Mouse (Mus musculus) regulatory T cell (primary cell): ENCODE measurements at regions not wholly inside any gene's neighbourhood (a gene's known extent, or its start where the extent isn't known, plus 50 kb on each side); places are given as distances from the start of the nearest gene placed in this dataset.

Experiments used
- in situ Hi-C: fragments of 300-600 bp; cut with MboI, MseI; formaldehyde crosslinking; loops from one replicate; pipeline ENCODE4 v1.15.1; 2025; ENCODE audit warnings: high pct_unique_total_duplicates

GRCm38 (mm10) chrX:104931153-104931706, 74.2 kb upstream of the Magee2 start:
- in situ Hi-C loops = no loop called here

- in situ Hi-C loops = loop anchor here (5.0 kb wide), 1 partner anchor 134 kb away; no protein-coding TSS in a partner anchor
These were observed 94.5 kb upstream of the Magee2 start for GRCm38 (mm10) chrX:104951587-104951986.

- in situ Hi-C loops = loop anchor here (5.0 kb wide), 1 partner anchor 136 kb away; no protein-coding TSS in a partner anchor
These were observed 95.7 kb upstream of the Magee2 start for GRCm38 (mm10) chrX:104952809-104953208.

GRCm38 (mm10) chrX:104953391-104953790, 96.3 kb upstream of the Magee2 start:
- in situ Hi-C loops = loop anchor here (5.0 kb wide), 1 partner anchor 136 kb away; no protein-coding TSS in a partner anchor

- in situ Hi-C loops = no loop called here
These were observed 101.1 kb upstream of the Pbdc1 start for GRCm38 (mm10) chrX:104978432-104978831.

- in situ Hi-C loops = loop anchor here (10.0 to 25.0 kb wide), 2 partner anchors 816 to 888 kb away; no protein-coding TSS in a partner anchor
These were observed 76.3 kb upstream of the Pbdc1 start for GRCm38 (mm10) chrX:105003260-105003659.

- in situ Hi-C loops = loop anchor here (10.0 to 25.0 kb wide), 2 partner anchors 819 to 892 kb away; no protein-coding TSS in a partner anchor
These were observed 73.1 kb upstream of the Pbdc1 start for GRCm38 (mm10) chrX:105006445-105006844.
